Mouse (Mus musculus) ES-E14 (cell line): ENCODE results near the gene Lingo1. TPM values are rescaled to one million over a fixed set of nuclear protein-coding genes. Genes with fewer than 3 reads are reported as not detected.

Experiments
- DNase-seq: peaks from one replicate; pipeline ENCODE4 v3.0.0-alpha.2; 2013; ENCODE audit warnings: low read depth, low spot score
- H3K27ac ChIP-seq: 2 replicates; pipeline ENCODE4 v1.5.1; 2012; ENCODE audit warnings: low read depth, mild to moderate bottlenecking, low read length, moderate library complexity, mixed read lengths; ENCODE audit not compliant: poor library complexity, insufficient read depth, severe bottlenecking
- H3K36me3 ChIP-seq: 2 replicates; pipeline ENCODE4 v1.6.1; 2012; ENCODE audit warnings: mild to moderate bottlenecking, low read length, moderate library complexity, mixed read lengths; ENCODE audit not compliant: control insufficient read depth, poor library complexity, insufficient read depth, severe bottlenecking
- H3K4me1 ChIP-seq, 2 experiments: fragments of 150-350 bp in 1 of 2; sonication (generic) in 1 of 2; 2 replicates each; pipeline ENCODE4 v1.6.1; 2012; ENCODE audit warnings: low read length in 2 of 2, mild to moderate bottlenecking in 1 of 2, mixed read lengths in 1 of 2; ENCODE audit not compliant: control insufficient read depth in 2 of 2, insufficient read depth in 2 of 2, poor library complexity in 1 of 2
- H3K4me3 ChIP-seq, 2 experiments: fragments of 150-350 bp in 1 of 2; sonication (generic) in 1 of 2; 2 replicates each; pipeline ENCODE4 v1.5.1; 2012; ENCODE audit warnings: low read length in 2 of 2, low read depth in 1 of 2, mild to moderate bottlenecking in 1 of 2, mixed read lengths in 1 of 2; ENCODE audit not compliant: insufficient read depth in 1 of 2, poor library complexity in 1 of 2, severe bottlenecking in 1 of 2
- H3K9ac ChIP-seq: 2 replicates; pipeline ENCODE4 v1.6.1; 2012; ENCODE audit warnings: low read depth, mild to moderate bottlenecking, low read length, mixed read lengths; ENCODE audit not compliant: poor library complexity, insufficient read depth, severe bottlenecking
- H3K9me3 ChIP-seq: fragments of 150-350 bp; sonication (generic); 2 replicates; pipeline ENCODE4 v1.6.1; 2012; ENCODE audit warnings: low read depth, mild to moderate bottlenecking, low read length; ENCODE audit not compliant: control insufficient read depth, insufficient read depth
- CHD2 ChIP-seq: IDR thresholded peaks from 2 replicates; pipeline ENCODE4 v1.6.1; 2014; ENCODE audit warnings: mild to moderate bottlenecking, low read depth, low read length, inconsistent platforms
- HCFC1 ChIP-seq: IDR thresholded peaks from 2 replicates; pipeline ENCODE4 v1.6.1; 2012; ENCODE audit warnings: low read length, inconsistent platforms, borderline replicate concordance; ENCODE audit not compliant: insufficient read depth
- MAFK ChIP-seq: IDR thresholded peaks from 2 replicates; pipeline ENCODE4 v1.6.1; 2014; ENCODE audit warnings: mild to moderate bottlenecking, low read depth, low read length, inconsistent platforms; ENCODE audit not compliant: insufficient read depth
- ZC3H11A ChIP-seq: IDR thresholded peaks from 2 replicates; pipeline ENCODE4 v1.6.1; 2012; ENCODE audit warnings: low read depth, mild to moderate bottlenecking, inconsistent platforms, low read length, borderline replicate concordance
- ZNF384 ChIP-seq: IDR thresholded peaks from 2 replicates; pipeline ENCODE4 v1.6.1; 2012; ENCODE audit warnings: low read depth, low read length, inconsistent platforms
- in situ Hi-C, 2 experiments: fragments of 600-800 bp; cut with MboI; formaldehyde crosslinking; loops; one replicate each; pipeline ENCODE4 v1.15.1; 2025; ENCODE audit warnings: low sequenced_read_pairs in 2 of 2, inconsistent platforms in 1 of 2; ENCODE audit not compliant: unreplicated experiment in 2 of 2
- total RNA-seq: library from RNA; depleted of rRNA; stranded (reverse); fragments of 300-350 nt; gene quantifications from 2 replicates; pipeline ENCODE4 v1.2.3, GENCODE M21; 2012

The Lingo1 gene
- total RNA-seq, 1 experiment, result 1.3 TPM

GRCm38 (mm10) chr9:56766629-56767357 is 29.5 kb downstream of the Lingo1 start:
- Histone ChIP-seq H3K4me3 (no peak overlapping the region), H3K9ac (no peak overlapping the region), H3K36me3 (no peaks in the 10 kb centered on the region), H3K9me3 (no peaks in the 10 kb centered on the region), H3K27ac (no peak overlapping the region), H3K4me1 (no peaks in the 10 kb centered on the region)
- DNase-seq, result no peak
- in situ Hi-C loops, result no loop called here
- TF ChIP-seq ZNF384, result no peak
- TF ChIP-seq CHD2, result no peak

GRCm38 (mm10) chr9:56762106-56762562 is 34.1 kb downstream of the Lingo1 start:
- Histone ChIP-seq H3K27ac (no peak overlapping the region), H3K4me1 (no peaks in the 10 kb centered on the region), H3K9me3 (no peaks in the 10 kb centered on the region), H3K36me3 (no peaks in the 10 kb centered on the region), H3K9ac (no peak overlapping the region), H3K4me3 (no peak overlapping the region)
- TF ChIP-seq ZNF384, result no peak
- TF ChIP-seq HCFC1, result no peak
- TF ChIP-seq MAFK, result no peak
- no peak for TF ChIP-seq ZC3H11A
- no peak for TF ChIP-seq CHD2
- no peak for DNase-seq
- in situ Hi-C loops, result no loop called here

GRCm38 (mm10) chr9:56757791-56758190 is 38.5 kb downstream of the Lingo1 start:
- Histone ChIP-seq H3K27ac (no peak overlapping the region; the same call in 1 of the 2 replicates), H3K36me3 (no peaks in the 10 kb centered on the region), H3K4me1 (no peaks in the 10 kb centered on the region), H3K9me3 (no peaks in the 10 kb centered on the region), H3K4me3 (no peak overlapping the region), H3K9ac (no peak overlapping the region)
- DNase-seq, result no peak
- in situ Hi-C loops, result no loop called here
- no peak for TF ChIP-seq CHD2
- TF ChIP-seq ZNF384, result no peak
- TF ChIP-seq MAFK, result no peak
- no peak for TF ChIP-seq HCFC1
- no peak for TF ChIP-seq ZC3H11A

- H3K4me1 ChIP-seq, result no peaks in the 10 kb centered on the region
- in situ Hi-C loops, result no loop called here
- no peak for DNase-seq
- H3K27ac ChIP-seq, result no peak overlapping the region
- no peaks in the 10 kb centered on the region for H3K36me3 ChIP-seq
- no peak overlapping the region for H3K4me3 ChIP-seq
- no peaks in the 10 kb centered on the region for H3K9me3 ChIP-seq
- no peak overlapping the region for H3K9ac ChIP-seq
- TF ChIP-seq ZC3H11A, result no peak
- no peak for TF ChIP-seq MAFK
- no peak for TF ChIP-seq ZNF384
- no peak for TF ChIP-seq HCFC1
- TF ChIP-seq CHD2, result no peak
Observed at GRCm38 (mm10) chr9:56755119-56755518, 41.1 kb downstream of the Lingo1 start.
